Comparison of ENCODE assay signal across 17 mouse cellular contexts in genomic region chr11:58059752-58060151, GRCm38 (mm10). TPM values are rescaled to one million over a fixed set of nuclear protein-coding genes. Genes with fewer than 3 reads are reported as not detected.
DNase-seq lines count a peak whose midpoint lies in the region; ATAC-seq and TF ChIP-seq lines count a peak whose summit lies in the region.
"Not testable (repeated sequence)": the region's sequence is repeated elsewhere in the genome, so short reads cannot be mapped to it uniquely, and the experiment has no call there.
"Had no signal": no experiment of that assay in that cellular context is flagged by ENCODE, and none has a peak within 500 bp of the region (broad histone marks: within the 10 kb centered on the region; RNA-seq: fewer than 3 reads in every experiment).

No protein-coding gene starts in this region.

- H3K9me3 ChIP-seq in embryonic facial prominence, embryonic 11.5 days (replicated peaks; ENCODE audit: control insufficient read depth, low read length); hindbrain, postnatal 0 days (ENCODE audit: low read length); kidney, embryonic 15.5 days (replicated peaks); liver, embryonic 11.5 days (ENCODE audit: control insufficient read depth, low read length); lung, embryonic 16.5 days (ENCODE audit: control insufficient read depth, low read length): not testable (repeated sequence)

- not testable (repeated sequence) for H3K4me3 ChIP-seq in embryonic facial prominence, embryonic 11.5 days (ENCODE audit: low read depth, low read length); hindbrain, postnatal 0 days (ENCODE audit: low read length); kidney, embryonic 15.5 days (replicated peaks); liver, embryonic 11.5 days (ENCODE audit: low read depth, low read length); lung, embryonic 16.5 days (ENCODE audit: low read length)

- H3K27ac ChIP-seq in embryonic facial prominence, embryonic 11.5 days (replicated peaks; ENCODE audit: low read depth, low read length); hindbrain, postnatal 0 days; kidney, embryonic 15.5 days; liver, embryonic 11.5 days (ENCODE audit: low read depth, low read length); lung, embryonic 16.5 days (ENCODE audit: low read length): not testable (repeated sequence)

- not testable (repeated sequence) for H3K4me2 ChIP-seq in embryonic facial prominence, embryonic 11.5 days (ENCODE audit: low read depth, low read length); hindbrain, postnatal 0 days (ENCODE audit: low read depth, low read length); kidney, embryonic 15.5 days; liver, embryonic 11.5 days; lung, embryonic 16.5 days (ENCODE audit: low read depth, low read length)

- DNase-seq in adrenal gland, adult 2 months, result peak; percentile 83
- peak; percentile 55 for DNase-seq in adrenal gland, postnatal 25 days
- DNase-seq in embryonic facial prominence, embryonic 11.5 days (ENCODE audit: low spot score); hindbrain, postnatal 0 days (ENCODE audit: low spot score); liver, embryonic 11.5 days (ENCODE audit: low spot score): not testable (repeated sequence)

- not testable (repeated sequence) for TF ChIP-seq CTCF in hindbrain, postnatal 0 days (IDR thresholded peaks at IDR 0.05; ENCODE audit: low read depth)

- H3K4me1 ChIP-seq in embryonic facial prominence, embryonic 11.5 days (ENCODE audit: control insufficient read depth, insufficient read depth, low read length); hindbrain, postnatal 0 days (ENCODE audit: insufficient read depth, low read length); kidney, embryonic 15.5 days; liver, embryonic 11.5 days (replicated peaks; ENCODE audit: control insufficient read depth, insufficient read depth, low read length); lung, embryonic 16.5 days (replicated peaks; ENCODE audit: control insufficient read depth, insufficient read depth, low read length): not testable (repeated sequence)

- H3K27me3 ChIP-seq in embryonic facial prominence, embryonic 11.5 days (ENCODE audit: control insufficient read depth, insufficient read depth, low read length); hindbrain, postnatal 0 days (ENCODE audit: insufficient read depth, low read length); kidney, embryonic 15.5 days; liver, embryonic 11.5 days (replicated peaks; ENCODE audit: control insufficient read depth, insufficient read depth, low read length); lung, embryonic 16.5 days (ENCODE audit: control insufficient read depth, insufficient read depth, low read depth, low read length): not testable (repeated sequence)

- 90% methylated on average over 7 of the region's 7 CpGs for WGBS in embryonic facial prominence, embryonic 11.5 days
- 87% methylated on average over 7 of the region's 7 CpGs for WGBS in hindbrain, postnatal 0 days
- 94% methylated on average over 7 of the region's 7 CpGs for WGBS in kidney, embryonic 15.5 days
- WGBS in liver, embryonic 11.5 days, result 96% methylated on average over 7 of the region's 7 CpGs
- 86% methylated on average over 7 of the region's 7 CpGs for WGBS in lung, embryonic 16.5 days

- ATAC-seq in embryonic facial prominence, embryonic 11.5 days (replicated peaks; ENCODE audit: insufficient number of reproducible peaks, low FRiP score, low TSS enrichment, low read depth), result peak; percentile 36; the same call in 1 of the 2 replicates
- peak; percentile 35; the same call in 1 of the 2 replicates for ATAC-seq in hindbrain, postnatal 0 days
- peak; percentile 38; the same call in 1 of the 2 replicates for ATAC-seq in kidney, embryonic 15.5 days (replicated peaks; ENCODE audit: low FRiP score)
- ATAC-seq in liver, embryonic 11.5 days (replicated peaks; ENCODE audit: low FRiP score), result peak; percentile 22; the same call in 1 of the 2 replicates
- ATAC-seq in lung, embryonic 16.5 days (ENCODE audit: low read depth), result peak; percentile 34; the same call in 1 of the 2 replicates

- H3K36me3 ChIP-seq in embryonic facial prominence, embryonic 11.5 days (replicated peaks; ENCODE audit: control insufficient read depth, insufficient read depth, low read depth, low read length), result not testable (repeated sequence)
- H3K36me3 ChIP-seq in hindbrain, postnatal 0 days (ENCODE audit: insufficient read depth, low read length), result peaks cover 45% of the 10 kb centered on the region; the same call in 1 of the 2 replicates
- H3K36me3 ChIP-seq in kidney, embryonic 15.5 days, result peaks cover 70% of the 10 kb centered on the region
- H3K36me3 ChIP-seq in liver, embryonic 11.5 days (ENCODE audit: control insufficient read depth, insufficient read depth, low read length), result peaks cover 46% of the 10 kb centered on the region
- H3K36me3 ChIP-seq in lung, embryonic 16.5 days (ENCODE audit: control insufficient read depth, insufficient read depth, low read length), result peaks cover 29% of the 10 kb centered on the region

- not testable (repeated sequence) for H3K9ac ChIP-seq in embryonic facial prominence, embryonic 11.5 days (replicated peaks; ENCODE audit: low read length); hindbrain, postnatal 0 days (replicated peaks; ENCODE audit: low read length); kidney, embryonic 15.5 days; liver, embryonic 11.5 days (ENCODE audit: low read depth, low read length); lung, embryonic 16.5 days (ENCODE audit: low read length)

RNA-seq across cellular contexts. Expression of gene Gm12248, which starts 33.2 kb away (rescaled TPM):
- total RNA-seq in adrenal gland, adult 2 months (2021), result 1 to 10 TPM in 1 of 2 experiments, not detected in 1; 3.9 TPM
- 2.9 and 4.4 TPM in 2 replicates for polyA plus RNA-seq in adrenal gland, adult 2 months (2012; rRNA removed)
- total RNA-seq in adrenal gland, postnatal 25 days (2021), result 1.0 and 1.7 TPM in 2 replicates
- not detected in 2 replicates for polyA plus RNA-seq in embryonic facial prominence, embryonic 11.5 days (2014; fragmentation: Nextera tagmentation; extraction: Ambion mirVana)
- total RNA-seq in hindbrain, postnatal 0 days (2014; rRNA removed), result not detected in 2 replicates
- polyA plus RNA-seq in hindbrain, postnatal 0 days (2015; fragmentation: Nextera tagmentation; extraction: Ambion mirVana), result not detected in 2 replicates
- polyA plus RNA-seq in kidney, embryonic 15.5 days (2015; fragmentation: Nextera tagmentation; extraction: Ambion mirVana), result 0.21 TPM in 1 of 2 replicates, not detected in the other
- polyA plus RNA-seq in liver, embryonic 11.5 days (2014; fragmentation: Nextera tagmentation; extraction: Ambion mirVana), result not detected in 2 replicates
- not detected in 2 replicates for polyA plus RNA-seq in lung, embryonic 16.5 days (2015; fragmentation: Nextera tagmentation; extraction: Ambion mirVana)
- total RNA-seq: forebrain, postnatal 0 days; gastrocnemius, adult 18-20 months; gastrocnemius, postnatal 14 days; heart, adult 2 months; heart, postnatal 25 days had no signal
- polyA plus RNA-seq: cortical plate, adult 2 months; embryonic facial prominence, embryonic 14.5 days; forebrain, postnatal 0 days; heart, adult 2 months; heart, embryonic 11.5 days; heart, embryonic 16.5 days; hindbrain, embryonic 14.5 days had no signal

RNA-seq across cellular contexts. Expression of gene Cnot8, which starts 44.2 kb away (rescaled TPM):
- 10 to 100 TPM; 46.7 to 49.6 TPM for total RNA-seq in adrenal gland, adult 2 months (2021)
- polyA plus RNA-seq in adrenal gland, adult 2 months (2012; rRNA removed), result 25.3 and 29.8 TPM in 2 replicates
- total RNA-seq in adrenal gland, postnatal 25 days (2021), result 54.1 and 65.5 TPM in 2 replicates
- polyA plus RNA-seq in embryonic facial prominence, embryonic 11.5 days (2014; fragmentation: Nextera tagmentation; extraction: Ambion mirVana), result 110 and 114 TPM in 2 replicates
- 76.4 and 83.7 TPM in 2 replicates for total RNA-seq in hindbrain, postnatal 0 days (2014; rRNA removed)
- 82.1 and 83.1 TPM in 2 replicates for polyA plus RNA-seq in hindbrain, postnatal 0 days (2015; fragmentation: Nextera tagmentation; extraction: Ambion mirVana)
- polyA plus RNA-seq in kidney, embryonic 15.5 days (2015; fragmentation: Nextera tagmentation; extraction: Ambion mirVana), result 85.7 and 89.9 TPM in 2 replicates
- 75.7 and 77.6 TPM in 2 replicates for polyA plus RNA-seq in liver, embryonic 11.5 days (2014; fragmentation: Nextera tagmentation; extraction: Ambion mirVana)
- polyA plus RNA-seq in lung, embryonic 16.5 days (2015; fragmentation: Nextera tagmentation; extraction: Ambion mirVana), result 87.2 and 98.8 TPM in 2 replicates

RNA-seq across cellular contexts. Expression of gene Larp1, which starts 50.9 kb away (rescaled TPM):
- 100 to 1,000 TPM in 1 of 2 experiments, 10 to 100 TPM in 1; 75.1 to 137 TPM for total RNA-seq in adrenal gland, adult 2 months (2021)
- 34.1 and 39.8 TPM in 2 replicates for polyA plus RNA-seq in adrenal gland, adult 2 months (2012; rRNA removed)
- total RNA-seq in adrenal gland, postnatal 25 days (2021), result 103 and 106 TPM in 2 replicates
- polyA plus RNA-seq in embryonic facial prominence, embryonic 11.5 days (2014; fragmentation: Nextera tagmentation; extraction: Ambion mirVana), result 14.7 and 15.2 TPM in 2 replicates
- total RNA-seq in hindbrain, postnatal 0 days (2014; rRNA removed), result 41.0 and 42.9 TPM in 2 replicates
- 14.9 and 15.0 TPM in 2 replicates for polyA plus RNA-seq in hindbrain, postnatal 0 days (2015; fragmentation: Nextera tagmentation; extraction: Ambion mirVana)
- 17.7 and 19.3 TPM in 2 replicates for polyA plus RNA-seq in kidney, embryonic 15.5 days (2015; fragmentation: Nextera tagmentation; extraction: Ambion mirVana)
- 37.2 and 43.0 TPM in 2 replicates for polyA plus RNA-seq in liver, embryonic 11.5 days (2014; fragmentation: Nextera tagmentation; extraction: Ambion mirVana)
- polyA plus RNA-seq in lung, embryonic 16.5 days (2015; fragmentation: Nextera tagmentation; extraction: Ambion mirVana), result 15.3 and 16.3 TPM in 2 replicates
